Mouse (Mus musculus) stomach, postnatal 0 days (tissue): ENCODE measurements around the gene Map2k1.

Experiments
- CTCF ChIP-seq: IDR thresholded peaks from 2 replicates; pipeline ENCODE4 v1.5.1; 2016; ENCODE audit warnings: antibody characterized with exemption, low read depth, mild to moderate bottlenecking, moderate library complexity
- EP300 ChIP-seq: optimal IDR thresholded peaks from 2 replicates; pipeline ENCODE3; 2016; ENCODE audit warnings: antibody characterized with exemption

- TF ChIP-seq EP300 (no peak), CTCF (no peak)
Observed at GRCm38 (mm10) chr9:64232257-64232957, 21.0 kb downstream of the Map2k1 start.
